Mouse (Mus musculus): ENCODE results near the gene Syt1.

DNA sequence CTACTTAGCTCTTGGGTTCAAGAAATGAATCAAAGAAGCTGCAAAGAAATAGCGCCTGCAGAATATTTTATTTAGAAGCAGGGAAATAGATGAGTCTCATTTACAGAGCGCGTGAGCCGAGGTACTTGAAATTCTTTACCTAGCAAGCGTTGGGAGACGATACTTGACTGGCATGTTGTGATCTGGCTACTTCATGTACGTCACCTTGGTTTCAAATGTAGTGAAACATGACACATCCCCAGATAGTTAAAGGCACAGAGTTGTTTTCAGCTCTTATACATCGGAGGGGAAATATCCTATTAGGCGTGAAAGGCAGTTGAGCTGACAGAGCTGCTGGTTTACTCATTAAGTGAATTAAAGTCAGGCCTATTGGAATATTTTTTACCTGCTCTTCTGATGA, 478.5 kb downstream of the Syt1 start:
- TF ChIP-seq CTCF (IDR thresholded peaks at IDR 0.05; ENCODE audit: extremely low read depth, insufficient read depth, low read length): no peak
- no peak for TF ChIP-seq POLR2A (IDR thresholded peaks at IDR 0.05; ENCODE audit: extremely low read depth, insufficient read depth, low read length)

All from cortical plate, adult 2 months (tissue).